Mouse (Mus musculus): Measurements from ENCODE around the gene Tsga10.
"Not testable (repeated sequence)": the region's sequence is repeated elsewhere in the genome, so short reads cannot be mapped to it uniquely, and the experiment has no call there.

Gene Tsga10

DNA sequence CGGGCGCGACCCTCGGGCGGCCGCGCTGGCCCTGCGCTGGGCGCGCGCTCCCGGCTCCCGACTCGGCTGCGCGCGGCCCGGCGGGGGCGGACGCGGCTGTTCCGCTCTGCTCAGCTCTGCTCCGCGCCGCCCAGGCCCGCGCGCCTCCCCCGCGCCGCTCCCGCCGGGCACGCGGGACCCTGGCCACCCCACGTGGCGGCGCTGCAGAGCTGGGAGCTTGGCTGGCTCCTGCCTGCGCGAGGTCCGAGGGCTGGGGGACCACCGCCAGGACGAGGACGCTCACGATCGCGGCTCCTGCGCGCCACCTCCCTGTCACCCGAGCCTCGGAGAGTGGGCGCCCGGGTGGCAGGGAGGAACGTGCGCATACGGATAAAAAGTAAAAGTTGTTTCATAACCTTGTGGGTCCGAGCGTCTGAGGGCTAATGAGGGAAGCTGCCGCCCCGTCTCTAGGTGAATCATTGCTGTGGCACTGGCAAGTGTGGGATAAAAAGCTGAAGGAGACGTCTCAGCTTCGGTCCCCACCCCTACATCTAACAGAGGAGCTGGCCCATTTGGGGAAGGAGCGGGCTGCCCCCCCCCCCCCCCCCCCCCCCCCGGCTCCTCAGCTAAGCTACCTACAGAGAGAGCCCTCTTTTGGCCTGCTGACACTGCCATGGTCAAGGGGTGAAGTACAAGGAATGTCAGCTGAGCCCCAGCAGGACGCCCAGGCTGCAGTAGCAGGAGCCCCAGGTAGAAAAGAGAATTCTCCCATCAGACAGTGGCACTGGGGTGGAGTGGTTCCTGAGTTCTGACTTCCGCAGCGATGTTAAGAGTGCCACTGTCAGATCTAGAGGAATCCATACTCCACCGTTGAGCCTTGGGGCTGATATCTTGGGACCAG lies 146.2 kb downstream of the Tsga10 start, which contains the start of gene 2010300C02Rik:
2010300C02Rik (minus strand) TSS at position 325 of the 880 bp plus-strand sequence.
- peak; percentile 30 for DNase-seq (ENCODE audit: low read depth, low spot score)

DNA sequence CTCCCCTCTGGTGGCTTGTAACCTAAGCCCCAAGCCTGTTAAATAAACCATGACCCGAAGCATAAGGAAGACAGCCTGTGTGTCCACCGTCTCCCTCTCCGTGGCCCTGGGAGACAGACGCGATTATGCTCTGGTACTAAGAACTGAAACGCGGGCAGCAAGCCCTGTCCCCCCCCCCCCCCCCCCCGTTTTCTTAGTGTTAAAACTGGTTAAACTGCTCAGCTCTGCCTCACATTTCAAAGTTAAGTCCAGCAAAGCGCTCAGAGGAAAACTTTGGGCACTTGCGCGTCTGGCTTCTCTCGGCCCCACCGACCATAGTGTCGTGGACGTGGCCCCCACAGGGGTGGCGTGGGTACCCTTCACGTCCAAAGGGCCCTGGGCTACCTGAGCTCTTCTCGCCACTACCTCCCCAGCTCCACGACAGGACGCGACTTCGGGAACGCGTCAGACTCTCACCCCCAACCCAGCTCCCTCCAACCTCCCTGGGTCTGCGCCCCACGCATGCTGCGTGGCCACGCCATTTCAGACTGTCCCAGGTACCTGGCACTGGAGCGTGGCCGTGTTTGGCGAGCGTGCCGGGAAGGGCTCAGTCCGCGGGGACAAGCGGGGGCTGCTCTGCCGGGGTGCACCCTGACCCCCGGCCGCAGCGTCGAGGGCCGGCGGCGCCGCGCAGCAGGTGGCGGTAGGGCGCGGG lies 147.1 kb downstream of the Tsga10 start:
- DNase-seq (ENCODE audit: low read depth, low spot score), result no peak

DNA sequence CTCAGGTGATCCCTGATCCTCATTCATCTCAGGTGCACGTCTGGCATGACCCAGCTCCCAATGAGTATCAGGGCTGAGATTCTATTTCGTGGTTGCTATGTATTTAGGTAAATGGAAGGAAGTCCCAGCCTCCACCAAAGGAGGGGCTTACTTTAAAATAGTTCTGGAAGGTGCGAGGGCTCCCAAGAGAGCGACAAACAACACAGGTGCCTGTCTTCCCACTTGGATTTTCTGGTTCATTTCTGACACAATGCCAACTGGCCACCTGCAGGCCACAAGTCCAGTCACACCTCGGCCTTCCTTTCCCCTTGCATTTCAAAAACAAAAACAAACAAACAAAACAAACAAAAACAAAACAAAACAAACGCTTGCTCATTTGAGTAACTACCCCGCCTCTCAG lies 147.7 kb downstream of the Tsga10 start:
- DNase-seq (ENCODE audit: low read depth, low spot score), result no peak

DNA sequence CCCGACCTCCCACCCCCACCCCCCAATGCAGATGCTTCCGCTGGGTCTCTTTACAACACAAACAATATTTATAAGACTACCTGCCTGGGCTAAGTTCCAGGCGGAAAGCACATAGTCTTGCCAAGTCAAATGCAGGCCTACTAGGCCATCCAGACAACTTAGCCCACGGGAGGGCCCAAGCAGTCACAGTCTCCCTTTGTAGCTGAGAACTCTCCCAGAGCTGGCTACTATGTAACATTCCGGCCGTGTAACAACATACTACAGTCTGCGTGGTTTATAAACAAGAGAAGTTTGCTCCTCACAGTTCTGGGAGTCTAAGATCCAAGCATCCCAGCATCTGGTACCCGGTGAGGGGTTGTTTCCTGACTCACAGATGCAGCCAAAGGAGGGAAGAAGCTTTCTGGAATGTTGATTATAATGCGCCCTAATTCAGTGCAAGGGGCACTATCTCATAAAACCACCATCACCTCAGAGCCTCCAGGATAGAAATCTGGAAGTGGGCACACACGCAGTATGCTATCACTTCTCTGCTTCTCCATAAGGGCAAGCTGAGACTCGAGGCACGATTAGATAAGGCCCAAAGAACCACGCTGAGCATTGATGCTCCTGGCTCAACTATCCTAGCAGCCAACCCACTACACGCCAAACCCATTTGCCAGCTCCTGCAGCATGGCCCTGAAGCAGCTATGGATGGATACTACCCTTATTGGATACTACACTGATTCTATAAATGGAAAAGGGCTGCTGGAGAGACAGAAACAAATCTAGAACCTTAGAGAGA lies 148.6 kb downstream of the Tsga10 start:
- DNase-seq (ENCODE audit: low read depth, low spot score), result no peak

DNA sequence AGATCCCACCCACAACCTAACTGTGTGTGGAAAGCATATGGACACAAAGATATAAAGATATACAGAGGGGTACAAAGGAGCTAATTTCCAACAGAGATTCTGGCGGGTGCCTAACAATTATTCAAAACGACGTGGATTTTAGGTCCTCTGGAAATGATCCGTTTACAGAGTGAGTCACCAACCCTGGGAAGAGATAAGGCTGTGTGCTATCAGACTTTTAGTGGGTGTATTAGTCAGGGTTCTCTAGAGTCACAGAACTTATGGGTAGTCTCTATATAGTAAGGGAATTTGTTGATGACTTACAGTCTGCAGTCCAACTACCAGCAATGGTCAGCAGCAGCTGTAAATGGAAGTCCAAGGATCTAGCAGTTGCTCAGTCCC lies 153.9 kb downstream of the Tsga10 start:
- not testable (repeated sequence) for DNase-seq (ENCODE audit: low read depth, low spot score)

DNA sequence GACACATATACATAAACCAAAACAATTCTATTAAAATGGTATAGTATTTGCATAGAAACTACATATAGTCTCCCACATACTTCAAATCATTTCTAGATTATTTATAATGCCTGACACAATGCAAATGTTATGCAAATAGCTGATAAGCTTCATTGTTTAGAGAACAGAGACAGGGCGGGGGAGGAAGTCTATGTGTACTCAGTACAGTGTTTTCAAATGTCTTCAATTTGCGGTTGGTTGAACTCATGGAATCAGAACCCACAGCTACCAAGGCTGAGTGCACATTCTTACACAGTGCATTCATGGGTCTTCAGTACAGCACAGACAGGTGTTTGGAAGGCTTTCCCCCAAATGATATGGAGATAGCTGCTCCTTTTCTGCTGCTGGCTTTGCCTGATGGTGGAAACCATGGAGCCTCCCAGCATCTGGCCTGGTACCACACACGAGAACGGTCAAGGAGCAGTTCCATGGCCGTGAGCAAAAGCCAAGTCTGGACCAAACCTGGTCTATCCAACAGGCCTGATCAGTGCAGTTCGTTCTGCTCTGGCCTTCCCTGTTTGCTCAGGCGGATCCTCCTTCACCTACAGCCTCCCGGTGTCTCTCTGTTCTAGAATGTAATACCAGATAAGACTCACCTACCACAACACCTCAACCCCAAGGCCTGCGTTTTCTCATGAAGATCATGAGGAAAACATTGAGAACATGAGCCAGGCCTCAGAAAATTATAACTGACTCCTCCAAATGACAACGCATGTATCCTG lies 154.5 kb downstream of the Tsga10 start:
- DNase-seq (ENCODE audit: low read depth, low spot score), result no peak

DNA sequence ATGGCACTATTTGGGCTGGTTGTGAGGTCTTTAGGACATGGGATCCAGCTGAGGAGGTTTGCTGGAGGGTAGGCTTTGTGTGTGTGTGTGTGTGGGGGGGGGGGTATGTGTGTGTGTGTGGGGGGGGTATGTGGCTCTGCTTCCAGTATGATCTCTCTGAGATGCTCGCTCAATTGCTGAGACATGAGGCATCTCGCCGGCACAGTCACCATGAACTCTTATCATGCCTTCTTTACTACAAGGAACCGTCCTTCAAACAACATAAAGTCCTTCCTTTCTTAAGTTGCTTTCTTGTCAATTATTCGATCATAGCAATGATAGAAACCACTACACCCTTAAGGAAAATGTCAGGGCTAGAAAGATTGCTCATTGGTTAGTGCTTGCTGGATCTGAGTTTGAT lies 155.1 kb downstream of the Tsga10 start:
- DNase-seq (ENCODE audit: low read depth, low spot score), result no peak

DNA sequence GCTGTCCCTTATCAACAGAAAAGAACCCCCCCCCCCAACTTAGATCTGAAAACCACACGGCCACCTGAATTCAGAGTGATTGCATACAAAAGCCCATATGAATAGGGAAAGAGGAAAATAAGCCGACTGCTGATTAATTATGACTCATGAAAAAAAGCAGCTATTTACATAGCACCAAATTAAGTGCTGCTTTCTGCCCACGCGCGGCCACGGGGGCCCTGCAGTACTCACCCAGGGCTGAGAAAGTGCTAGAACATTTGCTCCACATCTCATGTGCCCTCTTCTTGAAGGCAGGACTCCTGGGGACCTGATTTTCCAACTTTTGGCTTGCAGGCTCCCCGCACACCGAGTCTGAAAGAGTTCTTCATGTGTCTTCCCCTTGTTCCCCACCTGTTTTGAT lies 156.5 kb downstream of the Tsga10 start:
- DNase-seq (ENCODE audit: low read depth, low spot score), result no peak

DNA sequence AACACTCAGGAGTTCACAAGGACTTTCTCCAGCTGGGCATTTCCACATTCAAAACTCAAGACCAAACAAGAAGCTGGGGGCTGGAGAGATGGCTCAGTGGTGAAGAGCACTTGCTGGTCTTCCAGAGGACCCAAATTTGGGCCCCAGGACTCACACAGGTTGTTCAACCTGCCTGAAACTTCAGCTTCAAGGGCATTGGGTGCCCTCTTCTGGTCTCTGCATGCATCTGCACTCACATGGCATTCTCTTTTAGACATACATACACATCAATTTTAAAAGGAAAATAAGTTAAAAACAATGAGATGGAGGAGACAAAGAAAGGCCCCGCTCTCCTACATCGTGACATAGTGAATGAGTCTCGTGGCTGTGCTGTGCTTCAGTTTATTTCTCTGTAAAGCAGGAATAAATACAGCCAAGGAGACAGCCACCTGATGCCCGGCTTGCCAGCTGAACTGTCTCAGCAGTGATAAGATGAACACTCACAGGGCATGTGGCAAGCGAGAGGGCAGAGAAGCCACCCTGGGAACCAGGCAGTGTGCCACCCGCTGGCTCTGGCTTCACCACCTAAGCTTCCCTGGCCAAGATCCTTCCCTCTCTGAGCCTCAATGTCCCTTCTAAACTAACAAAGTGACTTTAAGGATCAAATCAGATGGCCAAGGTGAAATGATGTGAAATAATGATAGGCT lies 157.8 kb downstream of the Tsga10 start:
- DNase-seq (ENCODE audit: low read depth, low spot score), result no peak
